Mouse (Mus musculus): ENCODE measurements at regions not wholly inside any gene's neighbourhood (a gene's known extent, or its start where the extent isn't known, plus 50 kb on each side); places are given as distances from the start of the nearest gene placed in this dataset.

GRCm38 (mm10) chr10:125900562-125900961, 65.4 kb upstream of the Lrig3 start:
- WGBS = 89% methylated on average over 2 of the region's 2 CpGs
- no peak for TF ChIP-seq POLR2A (IDR thresholded peaks at IDR 0.05; ENCODE audit: low read depth, low read length)
- TF ChIP-seq CTCF (IDR thresholded peaks at IDR 0.05; ENCODE audit: extremely low read depth, insufficient read length, insufficient replicate concordance, low read depth, low read length) = no peak
- H3K36me3 ChIP-seq (ENCODE audit: control insufficient read depth, insufficient read depth, low read length) = no peaks in the 10 kb centered on the region

DNA sequence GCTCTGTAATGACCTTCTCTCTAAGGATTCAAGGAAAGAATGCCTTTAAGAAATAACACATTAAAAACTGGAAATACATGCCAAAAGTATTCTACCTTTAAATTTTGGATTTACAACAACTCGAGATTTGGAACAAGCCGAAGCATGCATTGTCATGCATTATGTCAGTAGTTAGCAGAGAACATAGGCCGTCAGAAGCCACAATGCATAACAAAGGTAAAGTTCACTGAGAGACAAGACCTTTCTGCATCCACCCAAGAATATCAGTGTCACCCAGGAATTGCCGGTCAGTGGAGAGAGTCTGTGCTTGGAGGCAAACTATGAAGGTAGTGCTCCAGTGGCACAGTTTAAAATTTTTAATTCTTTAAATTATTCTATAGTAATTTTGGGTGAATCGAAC, 63.3 kb upstream of the Lrig3 start:
- Histone ChIP-seq H3K27me3 (ENCODE audit: control insufficient read depth, insufficient read depth, low read length) (no peaks in the 10 kb centered on the region), H3K36me3 (ENCODE audit: control insufficient read depth, insufficient read depth, low read length) (no peaks in the 10 kb centered on the region), H3K4me3 (ENCODE audit: low read depth, low read length) (no peak overlapping the region), H3K4me1 (ENCODE audit: control insufficient read depth, insufficient read depth, insufficient read length, low read length) (no peaks in the 10 kb centered on the region), H3K27ac (ENCODE audit: insufficient read depth, low read depth, low read length) (no peak overlapping the region)
- 88% methylated on average over 5 of the region's 5 CpGs for WGBS
- no peak for TF ChIP-seq POLR2A (IDR thresholded peaks at IDR 0.05; ENCODE audit: low read depth, low read length)
- no peak for TF ChIP-seq CTCF (IDR thresholded peaks at IDR 0.05; ENCODE audit: extremely low read depth, insufficient read length, insufficient replicate concordance, low read depth, low read length)

More at GRCm38 (mm10) chr10:125900562-125900961, 65.4 kb upstream of the Lrig3 start:
- Histone ChIP-seq H3K27ac (ENCODE audit: insufficient read depth, low read depth, low read length) (no peak overlapping the region), H3K4me3 (ENCODE audit: low read depth, low read length) (no peak overlapping the region), H3K27me3 (ENCODE audit: control insufficient read depth, insufficient read depth, low read length) (no peaks in the 10 kb centered on the region), H3K4me1 (ENCODE audit: control insufficient read depth, insufficient read depth, insufficient read length, low read length) (no peaks in the 10 kb centered on the region)

- H3K4me3 ChIP-seq (ENCODE audit: low read depth, low read length) = no peak overlapping the region
- no peak overlapping the region for H3K27ac ChIP-seq (ENCODE audit: insufficient read depth, low read depth, low read length)
- TF ChIP-seq CTCF (IDR thresholded peaks at IDR 0.05; ENCODE audit: extremely low read depth, insufficient read length, insufficient replicate concordance, low read depth, low read length) = no peak
- no peak for TF ChIP-seq POLR2A (IDR thresholded peaks at IDR 0.05; ENCODE audit: low read depth, low read length)
- H3K4me1 ChIP-seq (ENCODE audit: control insufficient read depth, insufficient read depth, insufficient read length, low read length) = no peaks in the 10 kb centered on the region
- no peaks in the 10 kb centered on the region for H3K36me3 ChIP-seq (ENCODE audit: control insufficient read depth, insufficient read depth, low read length)
- 80% methylated on average over 7 of the region's 7 CpGs for WGBS
- no peaks in the 10 kb centered on the region for H3K27me3 ChIP-seq (ENCODE audit: control insufficient read depth, insufficient read depth, low read length)
Measured at GRCm38 (mm10) chr10:125912207-125912606, 53.8 kb upstream of the Lrig3 start.
